Mouse (Mus musculus) ES-E14 (cell line): ENCODE data around the gene Iqcn.

Experiments used
- CHD2 ChIP-seq: IDR thresholded peaks from 2 replicates; pipeline ENCODE4 v1.6.1; 2014; ENCODE audit warnings: mild to moderate bottlenecking, low read depth, low read length, inconsistent platforms
- HCFC1 ChIP-seq: IDR thresholded peaks from 2 replicates; pipeline ENCODE4 v1.6.1; 2012; ENCODE audit warnings: low read length, inconsistent platforms, borderline replicate concordance; ENCODE audit not compliant: insufficient read depth
- ZC3H11A ChIP-seq: IDR thresholded peaks from 2 replicates; pipeline ENCODE4 v1.6.1; 2012; ENCODE audit warnings: low read depth, mild to moderate bottlenecking, inconsistent platforms, low read length, borderline replicate concordance
- ZNF384 ChIP-seq: IDR thresholded peaks from 2 replicates; pipeline ENCODE4 v1.6.1; 2012; ENCODE audit warnings: low read depth, low read length, inconsistent platforms

DNA sequence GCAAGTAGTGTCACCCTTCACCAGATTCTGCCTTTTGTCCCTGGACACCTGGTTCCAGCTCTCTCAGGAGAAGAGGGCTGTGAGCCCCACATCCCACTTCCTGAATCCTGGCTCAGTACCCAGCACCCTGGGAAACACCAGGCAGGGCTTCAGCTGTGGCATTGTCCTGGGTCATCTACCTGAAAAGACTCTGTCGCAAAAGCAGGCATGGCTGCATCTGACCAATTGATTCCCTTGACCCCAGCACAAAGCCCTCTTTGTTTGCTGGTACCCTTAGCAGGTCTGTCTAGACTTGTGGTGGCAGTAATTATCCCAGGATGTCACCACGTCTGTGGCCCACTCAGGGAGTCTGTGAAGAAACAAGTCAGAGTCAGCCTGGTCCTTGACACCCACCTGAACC lies 47.8 kb upstream of the Iqcn start:
- TF ChIP-seq HCFC1 = no peak
- TF ChIP-seq ZC3H11A = no peak
- TF ChIP-seq CHD2 = no peak
- no peak for TF ChIP-seq ZNF384
